Mouse (Mus musculus): ENCODE measurements around the gene Lsm5.

Lsm5 gene

DNA sequence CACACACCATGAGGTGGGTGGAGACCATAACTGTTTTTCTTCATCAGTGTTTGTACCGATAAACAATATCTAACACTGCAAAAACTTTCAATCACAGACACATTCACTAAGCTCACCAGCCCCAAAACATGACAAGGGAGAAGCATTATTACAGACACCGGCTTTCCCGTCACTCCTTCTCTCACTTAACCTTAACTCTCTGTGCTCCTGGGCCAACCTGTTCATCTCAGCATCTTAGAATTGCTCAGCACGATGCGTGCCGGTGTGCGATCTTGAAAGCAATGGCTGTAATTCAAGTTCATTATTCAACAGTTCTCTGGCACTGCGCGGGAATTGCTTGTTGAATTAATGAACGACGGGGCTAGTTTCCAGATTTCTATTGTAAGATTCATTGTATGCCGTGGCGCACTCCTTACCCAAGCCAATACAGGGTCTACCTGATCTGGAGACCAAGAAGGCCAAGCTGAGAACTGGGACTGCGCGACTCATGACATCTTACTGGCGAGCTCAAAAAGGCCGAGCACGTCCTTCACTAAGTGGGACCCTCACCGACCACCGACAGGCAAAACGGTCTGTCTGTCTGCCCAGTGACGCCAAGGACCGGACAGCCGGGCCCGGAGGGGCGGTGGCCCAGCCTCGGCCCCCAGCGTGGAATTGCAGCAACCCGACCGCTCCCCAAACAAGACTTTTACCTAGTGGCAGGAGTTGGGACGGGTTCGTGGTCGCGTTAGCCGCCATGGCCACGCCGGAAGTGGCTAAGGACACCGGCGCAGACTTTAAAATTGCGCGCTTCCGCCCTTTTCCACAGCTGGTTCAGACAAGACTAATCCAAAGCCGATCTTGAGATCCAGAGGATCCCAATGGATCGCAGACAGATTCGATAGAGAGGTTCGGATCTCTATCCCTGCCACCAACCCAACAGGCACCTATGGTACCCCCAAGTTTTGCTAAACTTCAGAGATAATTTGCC, at the start of gene Lsm5:
Lsm5 (minus strand) TSS at position 780 of the 970 bp plus-strand sequence.
- DNase-seq = peak; percentile 87 to 91

DNA sequence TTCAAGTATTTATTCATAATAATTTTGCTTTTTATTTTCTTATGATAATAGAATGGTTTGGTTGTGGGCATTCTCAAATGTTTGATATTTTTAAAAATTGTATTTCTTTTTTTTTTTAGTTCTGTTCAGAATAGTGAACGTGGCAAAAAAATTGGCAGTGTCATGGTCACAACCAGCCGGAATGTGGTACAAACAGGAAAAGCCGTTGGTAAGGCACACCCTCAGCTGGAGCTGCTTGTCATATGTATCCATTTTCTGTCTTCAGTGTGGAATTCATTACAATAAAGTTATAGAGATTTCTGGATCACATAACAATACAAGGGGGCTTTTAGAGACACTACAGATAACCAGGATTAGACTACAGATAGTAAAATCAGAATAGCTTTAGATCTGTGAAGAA, 49.2 kb upstream of the Lsm5 start:
- no peak for DNase-seq

DNA sequence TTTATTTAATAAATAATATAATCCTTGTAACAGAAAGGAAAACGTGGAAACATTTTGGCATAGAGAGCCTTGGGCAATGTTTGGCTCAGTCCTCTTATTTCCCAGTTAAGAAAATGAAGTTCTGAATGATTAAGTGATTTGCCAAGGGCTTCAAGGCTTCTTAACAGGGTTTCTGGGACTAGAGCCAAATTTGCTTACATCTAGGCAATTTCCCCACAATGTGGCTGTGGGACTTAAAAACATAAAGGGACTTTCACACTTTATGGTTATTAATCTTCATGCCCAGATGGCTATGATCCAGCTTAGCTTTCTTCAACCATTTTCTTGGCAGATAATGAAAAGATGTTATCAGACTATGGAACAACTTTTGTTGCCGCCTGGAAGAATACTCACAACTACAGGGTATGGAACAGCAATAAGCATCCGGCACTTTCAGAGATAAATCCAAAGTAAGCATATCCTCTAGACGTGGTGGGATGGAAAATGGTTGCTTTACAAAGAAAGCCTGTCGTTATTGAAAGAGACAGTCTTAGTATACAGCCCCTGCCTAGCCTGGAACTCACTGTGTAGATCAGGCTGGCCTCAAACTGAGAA, 41.5 kb upstream of the Lsm5 start:
- no peak for DNase-seq

DNA sequence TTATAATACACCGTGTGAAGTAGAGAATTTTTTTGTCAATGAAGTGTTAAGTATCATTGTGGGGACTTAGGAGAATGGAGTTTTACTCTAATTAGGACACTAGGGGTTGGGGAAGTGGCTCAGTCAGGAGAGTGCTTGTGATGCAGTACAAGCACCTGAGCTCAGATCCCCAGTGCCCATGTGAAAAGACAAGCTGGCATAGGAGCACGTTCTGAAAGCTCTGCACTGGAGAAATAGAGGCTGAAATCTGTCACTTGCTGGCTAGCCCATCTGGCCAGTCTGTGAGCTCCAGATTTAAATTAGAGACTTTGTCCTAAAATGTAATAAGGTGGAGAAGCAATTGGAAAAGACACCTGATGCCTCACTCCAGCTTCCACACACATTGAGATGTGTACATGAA, 28.0 kb upstream of the Lsm5 start:
- no peak for DNase-seq

DNA sequence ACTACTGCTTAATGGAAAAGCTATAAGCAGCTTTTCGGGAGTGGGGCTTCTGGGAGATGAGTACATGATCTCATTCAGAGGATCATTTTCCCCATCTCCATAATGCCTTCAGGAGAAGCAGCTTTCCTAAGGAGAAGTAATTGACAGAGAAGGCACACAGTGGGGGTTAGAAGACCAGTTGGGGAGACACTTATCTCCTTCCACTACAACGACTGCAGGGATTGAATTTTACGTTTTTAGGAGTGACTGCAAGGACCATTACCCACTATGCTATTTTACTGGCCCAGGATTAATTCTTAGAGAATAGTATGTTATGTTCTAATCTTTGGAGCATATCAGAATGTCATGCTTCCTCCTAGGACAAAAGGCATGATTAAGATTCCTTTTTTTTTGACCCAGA, 16.4 kb upstream of the Lsm5 start:
- no peak for DNase-seq

DNA sequence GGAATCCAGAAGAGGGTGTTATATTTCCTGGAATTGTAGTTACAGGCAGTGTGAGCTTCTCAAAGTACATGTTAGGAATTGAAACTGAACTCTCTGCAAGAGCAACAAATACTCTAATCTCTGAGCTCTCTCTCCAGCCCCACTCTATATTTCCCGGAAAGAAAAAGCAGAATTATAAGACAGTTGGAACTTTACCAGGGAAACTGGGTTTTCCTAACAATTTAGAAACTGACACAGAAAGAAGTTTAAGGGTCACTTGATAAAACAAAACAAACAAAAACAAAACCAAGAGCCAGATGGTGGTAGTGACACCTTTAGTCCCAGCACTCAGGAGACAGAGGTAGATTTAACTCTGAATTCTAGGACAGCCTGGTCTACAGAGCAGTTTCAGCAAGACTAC, 14.6 kb upstream of the Lsm5 start:
- no peak for DNase-seq

DNA sequence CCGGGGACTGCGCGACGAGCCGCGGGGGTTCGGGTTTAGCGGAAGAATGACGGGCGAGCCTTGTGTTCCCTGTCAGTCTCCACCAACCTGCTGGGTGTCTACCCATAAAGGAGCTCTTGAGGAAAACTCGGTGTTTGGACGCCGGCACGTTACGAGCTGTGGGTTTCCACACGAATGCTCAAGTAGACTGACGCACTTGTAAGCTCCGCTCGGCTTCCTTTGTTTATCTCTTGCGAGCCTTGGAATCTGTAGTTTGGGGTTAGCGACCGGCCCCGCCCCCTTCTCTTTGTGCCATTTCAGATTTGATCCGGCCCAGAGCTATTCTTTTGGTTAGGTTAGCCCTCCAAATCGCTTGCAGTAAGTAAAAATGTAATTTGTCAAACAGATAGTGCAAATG, 10.8 kb upstream of the Lsm5 start:
- DNase-seq = no peak

DNA sequence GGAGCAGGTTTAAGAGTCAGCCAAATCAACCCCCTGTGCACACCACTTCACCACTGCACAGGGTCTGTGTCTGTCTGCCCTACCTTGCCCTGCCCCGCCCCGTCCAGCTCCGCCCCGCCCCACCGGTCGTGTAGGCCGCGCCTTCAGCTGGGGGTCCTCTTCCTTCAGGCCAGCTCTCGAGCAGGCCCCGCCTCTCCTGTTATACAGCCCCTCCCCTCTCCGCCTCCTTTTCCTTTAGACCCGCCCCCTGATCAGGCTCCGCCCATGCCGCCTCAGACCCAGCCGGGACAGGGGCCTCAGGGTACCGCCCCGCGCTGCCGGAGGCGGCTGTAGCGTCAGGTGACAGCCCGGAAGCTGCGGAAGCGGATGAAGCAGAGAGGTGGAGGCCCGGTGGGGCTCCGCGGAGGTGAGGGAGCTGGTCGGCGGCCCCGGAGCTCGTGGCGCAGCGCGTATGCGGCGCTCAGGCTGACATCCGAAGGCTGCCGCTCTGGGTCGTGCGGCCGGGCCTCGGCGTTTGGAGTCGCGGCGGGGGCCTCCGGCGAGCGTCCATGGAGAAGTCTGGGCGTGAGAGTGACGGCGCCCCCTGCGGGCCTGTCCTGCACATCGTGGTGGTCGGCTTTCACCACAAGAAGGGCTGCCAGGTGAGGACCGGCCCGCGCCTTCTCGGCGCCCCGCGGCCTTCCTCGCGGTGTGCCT, 10.2 kb upstream of the Lsm5 start, which contains the start of gene Avl9:
Avl9 (plus strand) TSS at position 326 of the 696 bp plus-strand sequence.
- DNase-seq = peak; percentile 99

DNA sequence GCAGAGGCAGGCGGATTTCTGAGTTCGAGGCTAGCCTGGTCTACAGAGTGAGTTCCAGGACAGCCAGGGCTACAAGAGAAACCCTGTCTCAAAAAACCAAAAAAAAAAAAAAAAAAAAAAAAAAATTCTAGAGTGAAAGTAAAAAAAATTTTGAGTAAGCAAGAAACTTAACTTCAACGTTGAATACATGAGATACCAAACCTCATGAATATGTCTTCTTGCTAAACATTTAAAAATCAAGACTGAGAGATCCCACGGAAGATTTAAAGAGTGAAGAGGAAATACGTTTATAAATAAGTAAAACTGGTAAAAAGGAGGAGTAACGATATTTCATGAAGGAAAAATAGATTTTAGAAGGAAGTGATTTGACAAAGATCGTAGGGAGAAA, 9.7 kb upstream of the Lsm5 start:
- no peak for DNase-seq

DNA sequence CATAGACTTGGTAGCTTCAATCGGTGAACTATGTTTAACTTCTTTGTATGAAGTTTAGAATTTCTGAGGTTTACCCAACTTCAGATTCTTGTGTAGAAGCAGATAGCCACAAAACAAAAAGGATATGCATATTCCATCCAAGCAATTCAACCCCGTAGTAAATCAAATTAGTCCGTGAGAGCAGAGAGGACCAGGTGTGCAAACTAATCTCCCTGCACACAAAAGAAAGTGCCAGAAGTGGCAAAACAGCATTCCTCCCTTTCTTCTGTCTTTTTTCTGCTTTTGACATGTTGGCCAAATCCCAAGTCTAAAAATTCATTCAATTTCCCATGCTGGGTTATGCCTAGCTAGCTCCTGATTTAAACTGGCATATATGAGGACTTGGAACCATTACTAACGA, 12.1 kb downstream of the Lsm5 start:
- no peak for DNase-seq

DNA sequence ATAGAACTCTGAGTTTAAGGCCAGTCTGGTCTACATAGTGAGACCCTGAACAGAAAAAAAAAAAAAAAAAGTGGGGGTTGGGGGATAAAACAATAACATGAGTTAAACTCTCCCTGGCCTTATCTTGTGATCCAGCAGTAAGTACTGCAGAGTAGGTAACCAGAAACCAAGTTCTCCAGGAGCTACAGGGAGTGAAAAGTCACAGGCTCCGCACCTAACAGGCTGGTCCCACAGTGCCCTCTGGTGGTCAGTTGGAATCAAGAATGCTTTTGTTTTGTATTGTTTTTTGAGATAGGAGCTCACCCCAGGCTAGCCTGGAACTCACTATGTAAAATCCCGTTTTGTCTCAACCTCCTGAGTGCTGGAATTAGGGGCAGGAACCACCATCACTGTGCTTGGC, 13.3 kb downstream of the Lsm5 start:
- DNase-seq = peak; percentile 81 to 84

DNA sequence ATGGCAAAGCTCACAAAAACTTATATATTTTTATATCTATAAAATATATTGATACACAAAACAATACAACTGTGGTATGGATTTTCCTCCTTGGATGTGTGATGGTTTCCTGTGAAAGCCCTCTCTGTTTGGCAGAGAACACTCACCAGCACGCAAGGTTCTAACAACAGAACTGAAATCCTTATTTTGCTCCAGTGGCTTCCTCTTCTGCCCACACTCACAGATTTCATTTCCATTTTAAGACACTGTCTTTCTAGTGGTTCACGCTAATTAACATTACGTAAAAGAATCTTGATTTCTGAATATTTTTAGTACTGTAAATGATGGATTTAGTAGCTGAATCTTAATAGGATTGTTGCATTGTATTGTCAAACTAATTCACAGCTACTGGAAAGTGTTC, 16.3 kb downstream of the Lsm5 start:
- no peak for DNase-seq

DNA sequence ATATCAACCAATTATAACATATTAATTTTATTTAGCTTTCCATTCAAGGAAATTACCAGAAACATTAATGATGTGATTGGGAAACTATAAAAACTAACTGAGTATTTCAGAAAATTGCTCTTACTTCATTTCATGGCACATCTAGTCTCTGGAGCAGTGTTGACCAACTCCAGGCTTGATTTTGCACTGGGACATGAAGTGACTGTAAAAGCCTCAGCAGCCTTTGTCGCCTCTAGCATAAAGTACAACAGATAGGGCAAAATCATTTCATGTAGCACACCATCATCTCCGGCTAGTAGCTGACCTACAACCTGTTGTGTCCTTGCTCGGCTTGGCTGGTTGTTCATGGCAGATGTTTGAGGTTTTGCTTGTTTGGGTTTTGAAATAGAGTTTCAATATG, 40.1 kb downstream of the Lsm5 start:
- DNase-seq = no peak

DNA sequence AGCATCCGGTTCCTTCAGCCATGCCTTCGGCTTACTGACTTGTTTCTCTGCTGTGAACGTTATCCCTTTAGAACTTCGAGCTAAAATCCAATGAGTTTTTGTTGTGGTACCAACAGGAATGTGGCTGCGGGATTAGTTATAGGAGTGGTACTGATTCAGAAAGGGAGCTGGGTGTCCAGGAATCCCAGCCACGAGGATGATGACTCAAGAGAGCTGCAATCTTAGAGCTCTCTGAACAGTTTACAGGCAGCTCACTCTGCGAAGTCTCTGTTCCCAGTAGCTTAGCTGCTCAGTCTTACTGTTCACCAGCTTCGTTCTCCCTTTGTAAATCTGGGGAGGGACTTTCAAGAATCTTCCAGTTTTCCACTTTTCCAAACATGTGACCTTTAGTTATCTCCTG, 49.1 kb downstream of the Lsm5 start:
- no peak for DNase-seq

DNA sequence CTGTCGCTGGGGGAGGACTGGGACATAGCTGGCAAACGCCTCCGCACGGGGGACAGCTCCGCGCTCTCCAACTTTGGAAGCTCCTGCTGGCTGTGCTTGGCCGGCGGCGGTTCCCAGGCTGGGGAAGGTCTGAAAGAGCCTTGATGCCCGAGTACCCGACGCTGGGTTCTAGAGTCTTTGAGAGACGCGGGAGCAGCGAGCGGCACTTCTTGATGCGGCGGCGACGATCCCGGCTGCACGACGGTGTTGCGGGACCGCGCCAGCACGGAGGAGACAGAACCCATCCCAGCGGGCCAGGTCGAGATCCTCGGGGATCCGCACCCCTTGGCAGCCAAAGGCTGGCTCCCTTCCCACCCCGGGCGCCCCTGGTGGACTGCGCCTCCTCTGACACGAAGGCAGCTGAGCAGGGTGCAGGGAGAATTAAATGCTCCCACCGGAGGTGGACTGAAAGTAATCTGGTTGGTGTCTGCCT, 52.4 kb downstream of the Lsm5 start:
- DNase-seq = peak; percentile 40 to 52

Measured in kidney, postnatal 4 days (tissue).